Mouse (Mus musculus): ENCODE measurements around the gene Top1. TPM values are rescaled to one million over a fixed set of nuclear protein-coding genes. Genes with fewer than 3 reads are reported as not detected.

Top1 gene
- total and polyA plus RNA-seq, 3 experiments: 89.8 to 312 (median 91.3) TPM

- no peak overlapping the region for H3K9ac ChIP-seq (ENCODE audit: insufficient read depth, low read depth)
- in situ Hi-C loops (cut with MboI; ENCODE audit: low pct_ligation_motif_present, low pct_unique_long_range_greater_than_20kb, low sequenced_read_pairs) (no loop called here), dilution Hi-C loops (cut with MboI; ENCODE audit: extremely low pct_ligation_motif_present, extremely low pct_unique_long_range_greater_than_20kb, low sequenced_read_pairs) (no loop called here)
- no peaks in the 10 kb centered on the region for H3K27me3 ChIP-seq (replicated peaks)
- H3K79me2 ChIP-seq (replicated peaks; ENCODE audit: control insufficient read depth, extremely low read depth, insufficient read depth, poor library complexity, severe bottlenecking): no peaks in the 10 kb centered on the region
- H3K4me1 ChIP-seq (ENCODE audit: control insufficient read depth in 1 of 2, insufficient read depth in 2 of 2): peaks cover 15 to 59% of the 10 kb centered on the region in 2 experiments
- TF ChIP-seq USF2 (conservative IDR thresholded peaks at IDR 0.05; ENCODE audit: low read depth, low read length) (no peak), IRF4 (IDR thresholded peaks at IDR 0.05; ENCODE audit: low read depth, low read length) (no peak), RAD21 (IDR thresholded peaks at IDR 0.05; ENCODE audit: low read depth, low read length) (no peak), ZNF384 (IDR thresholded peaks at IDR 0.05; ENCODE audit: low read depth, low read length) (no peak), TBP (conservative IDR thresholded peaks at IDR 0.05; ENCODE audit: low read depth, low read length) (no peak)
- peaks cover 12 to 55% of the 10 kb centered on the region in 2 experiments for H3K36me3 ChIP-seq (replicated peaks in 1 of 2; ENCODE audit: control insufficient read depth in 1 of 2, insufficient read depth in 1 of 2, low read length in 1 of 2)
- H3K4me2 ChIP-seq (ENCODE audit: insufficient read depth, low read depth, poor library complexity, severe bottlenecking): no peak overlapping the region
- H3K4me3 ChIP-seq (replicated peaks in 1 of 3; ENCODE audit: low read depth in 2 of 3, low read length in 2 of 3, poor library complexity in 1 of 3): no peak overlapping the region
- H3K9me3 ChIP-seq (replicated peaks; ENCODE audit: low read length): peaks cover 2% of the 10 kb centered on the region
- DNase-seq (ENCODE audit: extremely low read depth): no peak
- no peak overlapping the region for H3K27ac ChIP-seq (ENCODE audit: insufficient read depth, low read depth)
Measured at GRCm38 (mm10) chr2:160745497-160745896, 99.8 kb downstream of the Top1 start.

GRCm38 (mm10) chr2:160746637-160747036, 100.9 kb downstream of the Top1 start:
- Histone ChIP-seq H3K79me2 (replicated peaks; ENCODE audit: control insufficient read depth, extremely low read depth, insufficient read depth, poor library complexity, severe bottlenecking) (no peaks in the 10 kb centered on the region), H3K27ac (ENCODE audit: insufficient read depth, low read depth) (no peak overlapping the region), H3K27me3 (replicated peaks) (no peaks in the 10 kb centered on the region), H3K36me3 (replicated peaks in 1 of 2; ENCODE audit: control insufficient read depth in 1 of 2, insufficient read depth in 1 of 2, low read length in 1 of 2) (peaks cover 17 to 65% of the 10 kb centered on the region in 2 experiments), H3K4me2 (ENCODE audit: insufficient read depth, low read depth, poor library complexity, severe bottlenecking) (no peak overlapping the region), H3K9ac (ENCODE audit: insufficient read depth, low read depth) (no peak overlapping the region), H3K4me3 (replicated peaks in 1 of 3; ENCODE audit: low read depth in 2 of 3, low read length in 2 of 3, poor library complexity in 1 of 3) (no peak overlapping the region), H3K9me3 (replicated peaks; ENCODE audit: low read length) (peaks cover 2% of the 10 kb centered on the region), H3K4me1 (ENCODE audit: control insufficient read depth in 1 of 2, insufficient read depth in 2 of 2) (peaks cover 11 to 48% of the 10 kb centered on the region in 2 experiments)
- no peak for DNase-seq (ENCODE audit: extremely low read depth)
- TF ChIP-seq MAX (IDR thresholded peaks at IDR 0.05; ENCODE audit: low read length) (no peak), HCFC1 (IDR thresholded peaks at IDR 0.05; ENCODE audit: low read depth, low read length) (no peak), PAX5 (IDR thresholded peaks at IDR 0.05; ENCODE audit: low read length) (no peak), EP300 (IDR thresholded peaks at IDR 0.05; ENCODE audit: low read length) (no peak), CHD1 (IDR thresholded peaks at IDR 0.05; ENCODE audit: low read depth, low read length) (no peak), ETS1 (conservative IDR thresholded peaks at IDR 0.05; ENCODE audit: low read depth, low read length) (no peak), MYC (IDR thresholded peaks at IDR 0.05; ENCODE audit: low read depth, low read length) (no peak), ZKSCAN1 (IDR thresholded peaks at IDR 0.05; ENCODE audit: borderline replicate concordance, low read depth, low read length) (no peak), IRF4 (IDR thresholded peaks at IDR 0.05; ENCODE audit: low read depth, low read length) (no peak), E2F4 (IDR thresholded peaks at IDR 0.05; ENCODE audit: insufficient replicate concordance, low read depth, low read length) (no peak), UBTF (IDR thresholded peaks at IDR 0.05; ENCODE audit: low read depth, low read length) (no peak), RAD21 (IDR thresholded peaks at IDR 0.05; ENCODE audit: low read depth, low read length) (no peak), USF2 (conservative IDR thresholded peaks at IDR 0.05; ENCODE audit: low read depth, low read length) (no peak), USF1 (IDR thresholded peaks at IDR 0.05; ENCODE audit: low read depth, low read length) (no peak), ZC3H11A (IDR thresholded peaks at IDR 0.05; ENCODE audit: low read depth, low read length) (no peak)
- in situ Hi-C loops (cut with MboI; ENCODE audit: low pct_ligation_motif_present, low pct_unique_long_range_greater_than_20kb, low sequenced_read_pairs): no loop called here
- dilution Hi-C loops (cut with MboI; ENCODE audit: extremely low pct_ligation_motif_present, extremely low pct_unique_long_range_greater_than_20kb, low sequenced_read_pairs): no loop called here

All from CH12.LX (cell line).